Mouse (Mus musculus) Patski (cell line): ENCODE measurements around the gene Gm28047. TPM values are rescaled to one million over a fixed set of nuclear protein-coding genes. Genes with fewer than 3 reads are reported as not detected.

Experiments
- ATAC-seq: fragments of 100-300 bp; one replicate; pipeline ENCODE4 v1.8.0; 2021
- CTCF ChIA-PET: fragments of 350-600 bp; sonication (Branson Sonifier 250); formaldehyde crosslinking; loops from one replicate; lab custom pipeline; 2022; ENCODE audit warnings: inconsistent platforms; lab: Charles Lee
- POLR2A ChIA-PET: fragments of 350-600 bp; sonication (Branson Sonifier 250); formaldehyde crosslinking; loops from one replicate; lab custom pipeline; 2022; ENCODE audit warnings: antibody characterized with exemption, inconsistent platforms; lab: Charles Lee
- DNase-seq: peaks from one replicate; pipeline ENCODE4 v3.0.0-alpha.2; 2011; ENCODE audit warnings: low read depth, low spot score
- H3K27me3 ChIP-seq: fragments of 371-371 bp; one replicate; pipeline ENCODE4 v1.5.1; 2021
- CTCF ChIP-seq: fragments of 100-300 bp; IDR thresholded peaks from one replicate; pipeline ENCODE4 v1.5.1; 2021
- in situ Hi-C: fragments of 300-500 bp; cut with MboI; formaldehyde crosslinking; loops from 3 replicates; pipeline ENCODE4 v1.11.1; 2018; ENCODE audit warnings: low pct_unique_long_range_greater_than_20kb, mixed read lengths
- polyA plus RNA-seq: library from polyadenylated mRNA; unstranded; gene quantifications from one replicate; pipeline ENCODE4 v1.2.3, GENCODE M21; 2021

The Gm28047 gene
- polyA plus RNA-seq, 1 experiment from 2014 or later: not detected

DNA sequence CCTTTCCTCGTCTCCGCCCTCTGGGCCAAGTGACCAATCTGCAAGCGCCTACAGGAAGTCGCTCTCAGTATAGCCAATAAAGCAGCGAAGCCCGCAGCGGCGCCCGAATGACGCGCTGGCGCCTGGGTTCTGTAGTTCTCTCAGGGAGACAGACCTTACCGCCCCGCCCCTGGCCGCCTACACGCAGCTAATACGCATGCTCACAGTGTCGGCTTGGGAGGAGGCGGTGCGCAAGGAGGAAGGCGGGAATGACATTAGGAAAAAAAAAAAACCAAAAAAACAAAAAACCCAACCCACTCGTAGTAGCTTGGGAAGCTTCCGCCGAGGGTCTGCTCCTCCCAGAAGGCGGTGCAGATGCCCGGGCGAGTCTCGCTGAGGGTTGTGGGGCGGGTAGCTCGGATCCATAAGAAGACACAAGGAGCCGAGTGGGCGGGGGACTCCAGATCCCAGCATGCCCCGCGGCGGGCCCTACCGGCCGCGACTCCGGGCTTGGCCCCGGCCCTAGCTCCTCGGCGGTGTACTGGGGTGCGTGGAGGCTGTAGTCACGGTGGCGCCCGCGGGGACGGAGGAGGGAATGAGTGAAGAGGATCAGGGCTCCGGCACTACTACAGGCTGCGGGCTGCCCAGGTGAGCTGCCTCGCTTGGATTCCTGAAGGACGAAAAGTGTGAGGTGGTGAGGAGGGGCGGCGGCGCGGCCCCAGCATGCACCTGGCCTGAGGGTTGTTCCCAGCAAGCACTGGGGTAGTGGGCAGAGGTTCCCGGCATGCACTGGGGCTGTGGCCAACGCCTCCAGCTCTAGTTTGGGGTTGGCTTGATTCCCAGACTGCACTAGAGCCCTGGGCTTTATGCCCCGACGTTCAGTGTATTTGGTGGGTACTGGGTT is 106.7 kb downstream of the Gm28047 start, which contains the start of gene Tarbp2:
TSS of gene Tarbp2 (plus strand) at position 217 of the 883 bp plus-strand sequence.
- CTCF ChIA-PET: interaction anchor here (1.0 to 1.8 kb wide), 2 partner anchors 9 to 10 kb away, joined by 3 to 5 read pairs; no protein-coding TSS in a partner anchor
- no peak for TF ChIP-seq CTCF
- peak; percentile 95 for ATAC-seq
- peak; percentile 99 for DNase-seq
- in situ Hi-C loops: no loop called here
- POLR2A ChIA-PET: interaction anchor here (0.5 to 2.1 kb wide), 9 partner anchors 8 to 239 kb away, joined by 3 to 6 read pairs (median 5); partner anchors contain the start of genes Mfsd5 and Prr13
- H3K27me3 ChIP-seq: no peaks in the 10 kb centered on the region

DNA sequence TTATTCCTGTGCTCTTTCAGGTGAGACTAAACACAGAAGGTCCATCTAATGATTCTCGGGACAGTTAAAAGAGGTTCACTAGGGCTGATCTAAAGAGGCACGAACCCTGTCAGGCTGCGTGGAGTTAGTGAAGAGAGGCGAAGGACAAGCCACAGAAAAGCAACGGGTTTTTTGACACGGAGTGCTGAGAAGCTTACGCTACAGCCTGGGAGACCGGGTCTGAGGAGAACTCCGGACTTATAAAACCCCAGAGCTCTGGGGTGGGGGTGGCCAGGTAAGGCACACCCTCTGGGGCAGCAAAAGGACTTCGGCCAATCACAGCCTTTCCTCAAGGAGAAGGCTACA is 107.3 kb downstream of the Gm28047 start:
- DNase-seq (no peak), ATAC-seq (no peak)
- ChIA-PET POLR2A (interaction anchor here (0.7 to 1.7 kb wide), 6 partner anchors 9 to 238 kb away, joined by 3 to 6 read pairs (median 5); partner anchors contain the start of genes Mfsd5 and Prr13), CTCF (interaction anchor here (1.0 to 1.8 kb wide), 3 partner anchors 7 to 10 kb away, joined by 3 to 5 read pairs (median 3); partner anchors contain the start of gene Npff)
- in situ Hi-C loops: no loop called here
- TF ChIP-seq CTCF: no peak
- no peaks in the 10 kb centered on the region for H3K27me3 ChIP-seq

DNA sequence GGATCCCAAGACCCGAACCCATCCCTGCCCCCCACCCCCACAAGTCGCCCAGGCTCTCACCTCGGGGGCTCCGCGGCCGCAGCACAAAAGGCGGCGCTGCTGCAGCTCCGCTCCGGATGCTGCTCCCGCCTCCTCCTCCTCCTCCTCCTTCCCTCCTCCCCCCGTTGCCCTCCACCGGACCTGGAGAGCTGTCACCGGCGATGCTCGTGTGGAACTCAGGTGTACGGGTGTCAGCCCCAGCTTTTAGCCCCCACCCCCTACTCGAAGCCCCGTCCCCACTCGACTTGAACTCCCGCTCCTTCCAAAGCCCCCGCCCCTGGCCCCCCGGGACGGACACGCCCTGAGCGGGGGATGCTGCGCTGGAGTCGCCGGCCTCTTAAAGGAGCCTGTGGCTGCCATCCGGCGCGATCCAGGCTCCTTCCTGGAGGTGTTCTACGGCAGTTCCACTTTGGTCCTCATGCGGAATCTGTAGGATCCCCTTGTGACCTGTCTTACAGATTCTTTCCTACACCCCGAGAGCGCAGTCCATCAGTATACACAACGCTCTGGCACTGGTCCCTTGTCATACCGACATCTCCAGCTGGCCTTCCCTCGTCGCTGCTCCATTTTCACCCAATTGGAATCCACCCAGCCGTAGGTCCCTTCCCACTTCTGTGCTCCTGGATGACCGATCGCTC is 108.0 kb downstream of the Gm28047 start, which contains the start of gene Map3k12:
TSS of gene Map3k12 (minus strand) at position 337 of the 677 bp plus-strand sequence.
- in situ Hi-C loops: no loop called here
- H3K27me3 ChIP-seq: no peaks in the 10 kb centered on the region
- no peak for DNase-seq
- peak; percentile 3 for ATAC-seq
- TF ChIP-seq CTCF: no peak
- POLR2A ChIA-PET: interaction anchor here (0.6 to 1.7 kb wide), 6 partner anchors 8 to 58 kb away, joined by 3 to 6 read pairs (median 5); partner anchors contain the start of gene Prr13
- CTCF ChIA-PET: interaction anchor here (1.1 to 1.8 kb wide), 3 partner anchors 8 to 11 kb away, joined by 3 to 5 read pairs (median 3); partner anchors contain the start of gene Npff

GRCm38 (mm10) chr15:102516293-102516692 is 108.6 kb downstream of the Gm28047 start:
- ChIA-PET POLR2A (interaction anchor here (0.6 to 1.7 kb wide), 2 partner anchors 21 to 24 kb away, joined by 5 read pairs; no protein-coding TSS in a partner anchor), CTCF (interaction anchor here (1.1 to 1.5 kb wide), 2 partner anchors 9 kb away, joined by 3 read pairs; partner anchors contain the start of gene Npff)
- H3K27me3 ChIP-seq: no peaks in the 10 kb centered on the region
- in situ Hi-C loops: no loop called here
- no peak for TF ChIP-seq CTCF
- DNase-seq: no peak
- ATAC-seq: no peak

DNA sequence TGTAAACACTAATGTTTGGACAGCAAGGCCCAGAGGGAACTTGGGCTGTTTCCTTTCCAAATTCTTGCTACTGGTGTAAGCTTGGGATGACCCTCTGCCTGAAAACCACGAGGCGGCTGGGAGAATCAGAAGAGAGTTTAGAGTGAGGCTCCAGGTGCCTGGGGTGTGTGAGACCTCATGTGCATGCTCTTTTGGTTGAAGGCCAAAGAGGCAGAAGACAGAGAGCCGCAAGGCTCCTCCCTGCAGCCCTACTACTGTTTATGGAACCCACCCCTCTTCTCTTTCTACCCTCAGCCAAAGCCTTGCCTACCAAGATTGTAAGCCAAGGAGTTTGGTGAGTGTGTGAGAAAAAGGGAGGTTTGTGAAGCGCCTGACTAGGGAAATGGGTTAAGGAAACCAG is 109.1 kb downstream of the Gm28047 start:
- no peaks in the 10 kb centered on the region for H3K27me3 ChIP-seq
- no peak for ATAC-seq
- ChIA-PET POLR2A (no interaction called here), CTCF (no interaction called here)
- in situ Hi-C loops: no loop called here
- TF ChIP-seq CTCF: no peak
- DNase-seq: no peak

- ATAC-seq: no peak
- DNase-seq: no peak
- TF ChIP-seq CTCF: no peak
- in situ Hi-C loops: no loop called here
- CTCF ChIA-PET: no interaction called here
- POLR2A ChIA-PET: no interaction called here
- H3K27me3 ChIP-seq: no peaks in the 10 kb centered on the region
Observed at GRCm38 (mm10) chr15:102515261-102515660, 109.6 kb downstream of the Gm28047 start.

DNA sequence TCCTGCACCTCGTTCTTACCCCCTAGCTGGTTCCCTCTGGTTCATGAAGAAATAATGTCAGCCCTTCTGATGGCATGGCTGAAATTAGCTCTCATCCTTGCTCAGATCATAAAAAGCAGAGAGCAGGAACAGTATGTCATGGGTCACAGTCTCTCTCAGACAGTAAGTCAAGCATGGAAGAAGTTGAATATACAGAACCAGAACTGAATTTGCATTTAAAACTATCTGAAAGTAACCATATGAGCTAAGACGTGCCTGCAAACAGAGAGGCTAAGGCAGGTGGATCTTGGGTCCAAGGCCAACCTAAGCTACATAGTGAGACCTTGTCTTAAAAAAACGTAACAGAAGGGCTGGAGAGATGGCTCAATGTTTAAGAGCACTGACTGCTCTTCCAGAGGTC is 111.9 kb downstream of the Gm28047 start:
- no peak for TF ChIP-seq CTCF
- DNase-seq (no peak), ATAC-seq (no peak)
- in situ Hi-C loops: no loop called here
- CTCF ChIA-PET: interaction anchor here (0.8 to 1.4 kb wide), 2 partner anchors 8 to 13 kb away, joined by 3 read pairs; no protein-coding TSS in a partner anchor
- POLR2A ChIA-PET: no interaction called here
- no peaks in the 10 kb centered on the region for H3K27me3 ChIP-seq

DNA sequence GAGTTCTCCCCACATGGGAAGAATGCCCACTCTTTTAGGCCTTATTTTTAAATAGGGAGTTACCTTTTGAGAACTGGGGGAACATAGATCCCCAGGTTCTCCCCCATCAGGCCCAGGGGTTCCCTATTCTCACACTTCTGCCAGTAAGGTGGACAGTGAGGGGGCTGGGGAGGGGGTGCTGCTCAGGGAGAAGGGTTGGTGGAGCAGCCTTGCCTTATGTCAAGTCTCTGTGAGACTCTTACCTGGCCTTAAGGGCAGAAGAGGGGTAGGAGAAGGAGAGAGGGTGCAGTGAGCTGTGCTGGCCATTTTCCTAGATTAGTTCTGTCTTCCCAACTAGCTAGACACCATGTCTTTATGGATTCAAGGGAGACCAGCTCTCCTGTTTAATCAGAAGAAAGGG is 112.4 kb downstream of the Gm28047 start:
- in situ Hi-C loops: no loop called here
- CTCF ChIA-PET: interaction anchor here (0.8 to 1.4 kb wide), 2 partner anchors 8 to 12 kb away, joined by 3 read pairs; no protein-coding TSS in a partner anchor
- ATAC-seq (no peak), DNase-seq (no peak)
- no peaks in the 10 kb centered on the region for H3K27me3 ChIP-seq
- POLR2A ChIA-PET: interaction anchor here (0.8 kb wide), 1 partner anchor 32 kb away, joined by 3 read pairs; no protein-coding TSS in a partner anchor
- TF ChIP-seq CTCF: no peak

- ChIA-PET CTCF (no interaction called here), POLR2A (interaction anchor here (0.8 to 2.5 kb wide), 2 partner anchors 10 to 33 kb away, joined by 3 to 8 read pairs; no protein-coding TSS in a partner anchor)
- no peak for TF ChIP-seq CTCF
- DNase-seq: no peak
- in situ Hi-C loops: no loop called here
- ATAC-seq: no peak
- H3K27me3 ChIP-seq: no peaks in the 10 kb centered on the region
Observed at GRCm38 (mm10) chr15:102512010-102512409, 112.9 kb downstream of the Gm28047 start.
